Mouse (Mus musculus): ENCODE results near the gene Pde4b. TPM values are rescaled to one million over a fixed set of nuclear protein-coding genes. Genes with fewer than 3 reads are reported as not detected.
A peak's percentile ranks its signal among the peaks of the same experiment; 100 is the strongest.

The Pde4b gene
- polyA plus RNA-seq, 1 experiment from 2014 or later = 49.4 TPM

DNA sequence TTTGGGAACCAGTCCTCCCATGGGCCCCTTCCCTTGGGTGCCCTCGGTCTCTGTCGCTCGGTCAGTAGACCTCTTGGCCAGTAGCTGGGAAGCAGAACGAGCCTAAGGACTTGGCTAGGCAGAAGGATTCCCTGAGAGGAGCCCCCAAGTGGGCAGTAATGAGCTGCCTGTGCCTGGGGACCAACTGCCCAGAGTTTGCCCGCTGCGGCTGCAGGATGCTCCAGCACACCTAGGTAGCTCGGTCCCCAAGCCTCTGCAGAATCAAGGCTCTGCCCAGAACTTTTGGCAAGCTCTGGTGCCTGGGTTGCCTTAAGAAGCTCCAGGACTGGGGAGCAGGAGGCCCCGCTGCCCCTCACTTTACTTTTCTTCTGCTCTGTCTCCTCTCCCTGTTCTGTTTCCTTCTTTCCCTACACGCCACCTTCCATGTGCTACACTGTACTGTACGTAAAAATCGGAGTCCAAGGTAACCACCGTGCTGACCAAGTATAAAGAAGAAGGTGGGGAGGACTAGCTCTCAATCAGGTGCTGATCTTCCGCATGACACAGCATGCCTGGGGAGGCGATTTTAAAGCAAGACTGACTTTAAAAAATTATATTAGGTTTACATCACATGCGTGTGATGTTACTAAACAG is 1.0 kb downstream of the Pde4b start:
- peak overlapping the region; percentile 33; the same call in 1 of the 2 replicates for H3K27ac ChIP-seq (replicated peaks; ENCODE audit: low read depth, low read length)

DNA sequence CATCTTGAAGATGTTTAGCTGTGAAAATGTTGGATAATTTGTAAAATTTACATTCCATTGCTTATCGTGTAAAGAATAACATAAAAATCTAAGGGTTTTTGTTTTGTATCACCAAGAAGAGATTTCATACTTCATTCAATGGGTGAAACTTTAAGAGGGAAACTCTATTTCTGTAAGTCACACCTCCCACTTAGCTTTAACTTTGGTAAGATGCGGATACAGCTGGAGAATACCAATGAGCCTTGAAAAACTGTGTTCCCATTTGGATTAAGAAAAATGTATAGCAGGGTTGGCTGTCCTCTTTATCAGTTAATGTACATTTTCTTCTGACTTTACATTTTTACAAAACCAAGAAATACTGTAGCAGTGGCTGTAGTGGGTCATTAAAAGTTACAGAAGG is 8.5 kb downstream of the Pde4b start:
- H3K4me1 ChIP-seq (ENCODE audit: control insufficient read depth, insufficient read depth, low read length) = no peaks in the 10 kb centered on the region
- no peak for ATAC-seq (ENCODE audit: low FRiP score, low TSS enrichment)
- 97% methylated on average over 2 of the region's 2 CpGs for WGBS
- H3K9ac ChIP-seq (replicated peaks; ENCODE audit: low read length) = no peak overlapping the region
- DNase-seq = no peak
- H3K4me3 ChIP-seq (replicated peaks; ENCODE audit: low read depth, low read length) = no peak overlapping the region
- no peak overlapping the region for H3K27ac ChIP-seq (replicated peaks; ENCODE audit: low read depth, low read length)
- H3K36me3 ChIP-seq (ENCODE audit: control insufficient read depth, insufficient read depth, low read length) = no peaks in the 10 kb centered on the region
- no peaks in the 10 kb centered on the region for H3K9me3 ChIP-seq (ENCODE audit: control insufficient read depth, low read length)
- H3K27me3 ChIP-seq (ENCODE audit: control insufficient read depth, insufficient read depth, low read length) = no peaks in the 10 kb centered on the region
- H3K4me2 ChIP-seq (ENCODE audit: low read length) = no peak overlapping the region

More for the DNA sequence above, 1.0 kb downstream of the Pde4b start:
- 22% methylated on average over 15 of the region's 15 CpGs for WGBS
- H3K4me3 ChIP-seq (replicated peaks; ENCODE audit: low read depth, low read length) = peak overlapping the region; percentile 65
- H3K36me3 ChIP-seq (ENCODE audit: control insufficient read depth, insufficient read depth, low read length) = no peaks in the 10 kb centered on the region
- H3K4me2 ChIP-seq (ENCODE audit: low read length) = peak overlapping the region; percentile 94
- H3K4me1 ChIP-seq (ENCODE audit: control insufficient read depth, insufficient read depth, low read length) = peaks cover 4% of the 10 kb centered on the region; the same call in 1 of the 2 replicates
- H3K9ac ChIP-seq (replicated peaks; ENCODE audit: low read length) = peak overlapping the region; percentile 62
- peak; percentile 65 for DNase-seq
- H3K9me3 ChIP-seq (ENCODE audit: control insufficient read depth, low read length) = no peaks in the 10 kb centered on the region
- ATAC-seq (ENCODE audit: low FRiP score, low TSS enrichment) = peak; percentile 44; the same call in 1 of the 2 replicates
- H3K27me3 ChIP-seq (ENCODE audit: control insufficient read depth, insufficient read depth, low read length) = peaks cover 10% of the 10 kb centered on the region

DNA sequence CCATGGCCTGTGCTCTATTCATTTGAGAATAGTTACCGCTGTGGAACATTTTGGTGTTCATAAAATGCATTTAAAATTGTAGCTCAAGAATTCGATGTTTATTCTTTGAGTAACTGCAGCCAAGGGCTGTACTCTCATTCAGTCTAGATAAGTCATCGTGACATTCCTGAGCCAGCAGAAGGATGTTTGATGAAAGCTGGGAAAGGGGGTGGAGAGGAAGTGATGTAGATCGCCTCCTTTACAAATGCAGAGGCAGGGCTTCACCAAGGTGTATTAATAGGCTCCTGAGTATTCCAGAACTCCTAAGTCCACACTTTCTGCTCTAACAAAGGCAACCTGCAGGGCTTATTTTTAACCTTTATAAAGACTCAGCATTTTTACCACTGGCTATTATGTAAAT is 14.9 kb downstream of the Pde4b start:
- no peak for ATAC-seq (ENCODE audit: low FRiP score, low TSS enrichment)
- no peak overlapping the region for H3K4me3 ChIP-seq (replicated peaks; ENCODE audit: low read depth, low read length)
- H3K9me3 ChIP-seq (ENCODE audit: control insufficient read depth, low read length) = no peaks in the 10 kb centered on the region
- H3K27ac ChIP-seq (replicated peaks; ENCODE audit: low read depth, low read length) = no peak overlapping the region
- no peak overlapping the region for H3K9ac ChIP-seq (replicated peaks; ENCODE audit: low read length)
- H3K36me3 ChIP-seq (ENCODE audit: control insufficient read depth, insufficient read depth, low read length) = no peaks in the 10 kb centered on the region
- H3K4me2 ChIP-seq (ENCODE audit: low read length) = no peak overlapping the region
- no peak for DNase-seq
- H3K27me3 ChIP-seq (ENCODE audit: control insufficient read depth, insufficient read depth, low read length) = no peaks in the 10 kb centered on the region
- 85% methylated on average over 4 of the region's 4 CpGs for WGBS
- no peaks in the 10 kb centered on the region for H3K4me1 ChIP-seq (ENCODE audit: control insufficient read depth, insufficient read depth, low read length)

DNA sequence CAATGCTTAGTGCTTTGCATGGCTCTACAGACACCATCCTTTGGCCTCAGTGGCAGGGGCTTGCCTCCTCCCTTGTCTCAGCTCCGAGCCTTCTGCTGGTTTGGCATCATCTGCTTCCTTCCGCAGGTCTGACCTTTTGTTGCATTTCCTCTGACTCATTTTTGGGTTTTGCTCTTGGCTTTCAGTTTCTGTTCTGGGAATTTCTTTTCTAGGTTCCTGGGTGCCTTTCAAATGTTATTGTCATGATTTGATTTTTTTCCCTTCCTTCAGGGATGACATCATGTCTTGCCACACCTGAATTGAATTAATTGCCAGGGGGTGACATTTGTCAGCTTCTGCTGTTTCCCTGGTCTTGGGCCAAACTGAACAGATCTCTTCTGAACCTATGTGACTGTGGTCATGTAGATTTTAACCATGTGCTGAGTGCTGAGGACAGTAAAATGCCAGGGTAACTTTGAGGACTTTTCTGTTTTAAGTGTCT is 17.2 kb downstream of the Pde4b start:
- no peaks in the 10 kb centered on the region for H3K9me3 ChIP-seq (ENCODE audit: control insufficient read depth, low read length)
- no peak for ATAC-seq (ENCODE audit: low FRiP score, low TSS enrichment)
- 81% methylated on average over 2 of the region's 2 CpGs for WGBS
- no peak overlapping the region for H3K27ac ChIP-seq (replicated peaks; ENCODE audit: low read depth, low read length)
- DNase-seq = no peak
- no peak overlapping the region for H3K4me2 ChIP-seq (ENCODE audit: low read length)
- no peak overlapping the region for H3K4me3 ChIP-seq (replicated peaks; ENCODE audit: low read depth, low read length)
- no peaks in the 10 kb centered on the region for H3K27me3 ChIP-seq (ENCODE audit: control insufficient read depth, insufficient read depth, low read length)
- no peaks in the 10 kb centered on the region for H3K36me3 ChIP-seq (ENCODE audit: control insufficient read depth, insufficient read depth, low read length)
- no peaks in the 10 kb centered on the region for H3K4me1 ChIP-seq (ENCODE audit: control insufficient read depth, insufficient read depth, low read length)
- H3K9ac ChIP-seq (replicated peaks; ENCODE audit: low read length) = no peak overlapping the region

DNA sequence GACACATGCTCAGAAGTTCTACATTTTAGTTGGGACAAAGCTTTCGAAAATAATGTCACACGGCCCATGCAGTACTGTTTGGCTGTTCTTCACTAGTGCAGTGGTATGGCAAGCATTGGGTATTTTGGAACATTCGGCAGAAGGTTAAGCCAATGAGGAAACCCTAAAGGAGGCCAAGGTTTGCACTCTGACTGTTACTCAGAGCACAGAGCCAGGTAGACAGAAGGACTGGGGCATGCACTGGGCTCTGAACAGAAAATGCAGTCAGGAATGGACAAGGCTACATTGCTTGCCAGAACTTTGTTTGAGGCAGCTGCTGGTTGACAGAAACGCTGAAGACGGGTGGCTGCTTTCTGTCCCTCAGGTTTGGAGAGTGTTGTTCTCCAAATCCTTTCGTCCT is 19.4 kb downstream of the Pde4b start:
- no peak for DNase-seq
- Histone ChIP-seq H3K36me3 (ENCODE audit: control insufficient read depth, insufficient read depth, low read length) (no peaks in the 10 kb centered on the region), H3K9ac (replicated peaks; ENCODE audit: low read length) (no peak overlapping the region), H3K4me1 (ENCODE audit: control insufficient read depth, insufficient read depth, low read length) (no peaks in the 10 kb centered on the region), H3K27ac (replicated peaks; ENCODE audit: low read depth, low read length) (no peak overlapping the region), H3K9me3 (ENCODE audit: control insufficient read depth, low read length) (no peaks in the 10 kb centered on the region), H3K4me2 (ENCODE audit: low read length) (no peak overlapping the region), H3K27me3 (ENCODE audit: control insufficient read depth, insufficient read depth, low read length) (no peaks in the 10 kb centered on the region), H3K4me3 (replicated peaks; ENCODE audit: low read depth, low read length) (no peak overlapping the region)
- 90% methylated on average over 6 of the region's 6 CpGs for WGBS
- ATAC-seq (ENCODE audit: low FRiP score, low TSS enrichment) = no peak

DNA sequence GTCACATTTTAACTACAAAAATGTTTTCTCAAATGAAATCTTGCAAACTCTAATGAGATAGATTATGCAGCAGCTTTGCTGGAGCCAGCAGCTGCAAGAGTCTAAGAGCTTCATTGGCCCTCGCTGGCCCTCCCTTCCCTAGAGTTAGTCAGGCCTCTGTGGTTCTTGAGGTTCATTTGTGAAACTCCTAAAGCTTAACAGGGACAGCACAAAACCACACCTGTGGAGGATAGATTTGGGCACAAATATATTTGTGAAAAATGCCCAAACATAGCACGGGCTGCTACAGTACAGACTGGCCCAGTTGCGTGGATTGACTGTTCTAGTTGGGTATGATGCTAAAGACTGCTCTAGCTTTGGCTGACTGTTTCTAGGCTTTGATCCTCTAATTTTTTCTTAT is 32.1 kb downstream of the Pde4b start:
- Histone ChIP-seq H3K9me3 (ENCODE audit: control insufficient read depth, low read length) (no peaks in the 10 kb centered on the region), H3K4me3 (replicated peaks; ENCODE audit: low read depth, low read length) (no peak overlapping the region), H3K27me3 (ENCODE audit: control insufficient read depth, insufficient read depth, low read length) (no peaks in the 10 kb centered on the region), H3K27ac (replicated peaks; ENCODE audit: low read depth, low read length) (no peak overlapping the region), H3K4me1 (ENCODE audit: control insufficient read depth, insufficient read depth, low read length) (no peaks in the 10 kb centered on the region), H3K36me3 (ENCODE audit: control insufficient read depth, insufficient read depth, low read length) (no peaks in the 10 kb centered on the region), H3K9ac (replicated peaks; ENCODE audit: low read length) (no peak overlapping the region), H3K4me2 (ENCODE audit: low read length) (no peak overlapping the region)
- WGBS = 94% methylated on average over 3 of the region's 3 CpGs
- ATAC-seq (ENCODE audit: low FRiP score, low TSS enrichment) = no peak
- no peak for DNase-seq

DNA sequence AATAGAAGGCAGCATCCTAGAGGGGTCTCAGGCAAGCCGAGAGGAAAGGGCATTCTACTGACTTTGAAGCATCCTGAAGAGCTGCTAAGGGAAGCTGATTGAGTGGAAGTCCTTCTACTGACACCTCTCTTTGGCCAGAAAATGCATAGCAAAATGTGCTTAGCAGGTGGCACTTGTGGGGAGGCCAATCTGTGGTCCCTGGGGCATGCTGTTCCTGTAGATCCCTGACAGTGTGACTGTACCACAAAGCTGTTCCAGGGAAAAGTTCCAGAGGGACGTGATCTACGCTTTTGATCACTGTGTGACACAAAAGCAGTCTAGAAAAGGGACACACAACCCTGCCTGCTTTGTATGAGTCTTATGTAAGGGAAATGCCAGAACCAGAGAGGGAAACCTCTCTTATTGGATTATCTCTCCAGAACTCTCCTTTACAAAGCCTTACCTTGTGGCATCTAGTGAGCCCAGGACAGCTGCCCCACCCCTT is 49.1 kb downstream of the Pde4b start:
- no peaks in the 10 kb centered on the region for H3K9me3 ChIP-seq (ENCODE audit: control insufficient read depth, low read length)
- H3K27ac ChIP-seq (replicated peaks; ENCODE audit: low read depth, low read length) = no peak overlapping the region
- no peak overlapping the region for H3K9ac ChIP-seq (replicated peaks; ENCODE audit: low read length)
- WGBS = 77% methylated on average over 3 of the region's 3 CpGs
- DNase-seq (no peak), ATAC-seq (ENCODE audit: low FRiP score, low TSS enrichment) (no peak)
- H3K4me1 ChIP-seq (ENCODE audit: control insufficient read depth, insufficient read depth, low read length) = no peaks in the 10 kb centered on the region
- H3K4me2 ChIP-seq (ENCODE audit: low read length) = no peak overlapping the region
- H3K4me3 ChIP-seq (replicated peaks; ENCODE audit: low read depth, low read length) = no peak overlapping the region
- H3K36me3 ChIP-seq (ENCODE audit: control insufficient read depth, insufficient read depth, low read length) = no peaks in the 10 kb centered on the region
- H3K27me3 ChIP-seq (ENCODE audit: control insufficient read depth, insufficient read depth, low read length) = no peaks in the 10 kb centered on the region

DNA sequence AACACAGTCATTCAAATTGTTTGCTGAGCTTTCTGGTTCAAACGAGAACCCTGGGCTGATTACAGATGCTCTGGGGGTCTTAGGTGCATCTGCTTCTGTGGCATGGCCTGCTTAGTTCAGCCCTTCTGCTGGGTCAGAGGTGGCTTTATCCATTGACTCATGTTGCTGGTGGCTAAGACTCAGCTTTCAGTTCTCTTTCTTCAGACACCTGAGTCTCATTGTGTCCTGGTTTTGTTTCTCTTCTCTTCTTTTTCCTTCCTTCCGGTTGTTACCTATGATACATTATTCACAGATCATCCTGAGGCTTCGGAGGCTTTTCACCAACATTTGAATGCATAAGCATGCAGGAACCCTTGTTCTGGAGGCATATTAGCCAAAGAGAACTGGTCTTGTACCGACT is 51.0 kb downstream of the Pde4b start:
- Histone ChIP-seq H3K9ac (replicated peaks; ENCODE audit: low read length) (no peak overlapping the region), H3K4me1 (ENCODE audit: control insufficient read depth, insufficient read depth, low read length) (no peaks in the 10 kb centered on the region), H3K36me3 (ENCODE audit: control insufficient read depth, insufficient read depth, low read length) (no peaks in the 10 kb centered on the region), H3K4me3 (replicated peaks; ENCODE audit: low read depth, low read length) (no peak overlapping the region), H3K4me2 (ENCODE audit: low read length) (no peak overlapping the region), H3K27me3 (ENCODE audit: control insufficient read depth, insufficient read depth, low read length) (no peaks in the 10 kb centered on the region), H3K9me3 (ENCODE audit: control insufficient read depth, low read length) (no peaks in the 10 kb centered on the region), H3K27ac (replicated peaks; ENCODE audit: low read depth, low read length) (no peak overlapping the region)
- no peak for ATAC-seq (ENCODE audit: low FRiP score, low TSS enrichment)
- DNase-seq = no peak
- 64% methylated on average over 4 of the region's 4 CpGs for WGBS

DNA sequence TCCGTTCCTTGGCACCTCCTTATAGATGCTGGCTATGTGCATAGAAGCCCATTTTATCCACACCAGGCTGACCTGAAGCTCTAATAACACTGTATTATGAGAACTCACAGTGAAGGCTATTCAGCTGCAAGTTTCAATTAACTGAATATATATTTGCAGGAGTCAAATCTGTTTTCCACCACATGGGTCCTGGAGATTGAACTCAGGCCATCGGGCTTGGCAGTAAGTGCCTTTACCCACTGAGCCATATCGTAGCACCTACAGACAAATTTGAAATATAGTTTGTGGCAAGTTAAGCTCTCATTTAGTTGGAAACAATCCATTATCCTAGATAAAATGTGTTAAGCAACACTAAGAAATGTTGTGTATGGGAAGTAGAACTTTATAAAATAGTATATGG is 53.9 kb downstream of the Pde4b start:
- Histone ChIP-seq H3K9ac (replicated peaks; ENCODE audit: low read length) (no peak overlapping the region), H3K27me3 (ENCODE audit: control insufficient read depth, insufficient read depth, low read length) (no peaks in the 10 kb centered on the region), H3K4me2 (ENCODE audit: low read length) (no peak overlapping the region), H3K4me1 (ENCODE audit: control insufficient read depth, insufficient read depth, low read length) (no peaks in the 10 kb centered on the region), H3K4me3 (replicated peaks; ENCODE audit: low read depth, low read length) (no peak overlapping the region), H3K9me3 (ENCODE audit: control insufficient read depth, low read length) (no peaks in the 10 kb centered on the region), H3K36me3 (ENCODE audit: control insufficient read depth, insufficient read depth, low read length) (no peaks in the 10 kb centered on the region), H3K27ac (replicated peaks; ENCODE audit: low read depth, low read length) (no peak overlapping the region)
- DNase-seq (no peak), ATAC-seq (ENCODE audit: low FRiP score, low TSS enrichment) (no peak)
- WGBS = 91% methylated on average over 3 of the region's 3 CpGs

Data from midbrain, embryonic 14.5 days (tissue).